Mouse (Mus musculus): ENCODE measurements around the gene Txndc12. TPM values are rescaled to one million over a fixed set of nuclear protein-coding genes. Genes with fewer than 3 reads are reported as not detected.

The Txndc12 gene
- total RNA-seq, 2 experiments from 2014 or later, result 26.8 to 27.3 TPM

- no peak for DNase-seq
These were observed 11.6 kb downstream of the Txndc12 start for GRCm38 (mm10) chr4:108845824-108846569.

- peak; percentile 77 for DNase-seq
These were observed 13.5 kb downstream of the Txndc12 start, which contains the start of gene Kti12 for GRCm38 (mm10) chr4:108847715-108848504. Kti12 (plus strand) TSS chr4:108847785.

- peak; percentile 33 for DNase-seq
These were observed 14.1 kb downstream of the Txndc12 start, which contains the start of gene A730015C16Rik for GRCm38 (mm10) chr4:108848505-108848848. A730015C16Rik (minus strand) TSS chr4:108848619.

- no peak for DNase-seq
These were observed 32.4 kb downstream of the Txndc12 start for GRCm38 (mm10) chr4:108866806-108867205.

GRCm38 (mm10) chr4:108869730-108870374, 35.5 kb downstream of the Txndc12 start:
- peak; percentile 71 for DNase-seq

- no peak for DNase-seq
These were observed 39.3 kb downstream of the Txndc12 start for GRCm38 (mm10) chr4:108873746-108874145.

GRCm38 (mm10) chr4:108877901-108878300, 43.5 kb downstream of the Txndc12 start:
- no peak for DNase-seq

GRCm38 (mm10) chr4:108878963-108879822, 44.8 kb downstream of the Txndc12 start, which contains the start of gene Rab3b:
Rab3b (plus strand) TSS chr4:108879063.
- DNase-seq, result peak; percentile 42

GRCm38 (mm10) chr4:108883815-108884214, 49.4 kb downstream of the Txndc12 start:
- no peak for DNase-seq

GRCm38 (mm10) chr4:108887456-108887855, 53.1 kb downstream of the Txndc12 start:
- no peak for DNase-seq

GRCm38 (mm10) chr4:108890876-108891275, 56.5 kb downstream of the Txndc12 start:
- DNase-seq, result no peak

- DNase-seq, result no peak
These were observed 66.0 kb downstream of the Txndc12 start for GRCm38 (mm10) chr4:108900421-108900820.

GRCm38 (mm10) chr4:108902886-108903285, 68.5 kb downstream of the Txndc12 start:
- DNase-seq, result no peak

- DNase-seq, result no peak
These were observed 68.9 kb downstream of the Txndc12 start for GRCm38 (mm10) chr4:108903346-108903745.

- no peak for DNase-seq
These were observed 69.7 kb downstream of the Txndc12 start for GRCm38 (mm10) chr4:108904076-108904475.

GRCm38 (mm10) chr4:108904790-108905189, 70.4 kb downstream of the Txndc12 start:
- DNase-seq, result no peak

GRCm38 (mm10) chr4:108905859-108906258, 71.5 kb downstream of the Txndc12 start:
- DNase-seq, result no peak

GRCm38 (mm10) chr4:108907475-108907874, 73.1 kb downstream of the Txndc12 start:
- no peak for DNase-seq

GRCm38 (mm10) chr4:108909872-108910425, 75.5 kb downstream of the Txndc12 start:
- DNase-seq, result no peak

Measured in gastrocnemius, postnatal 10 days (tissue).